Mouse (Mus musculus) embryonic facial prominence, embryonic 10.5 days (tissue): ENCODE results near the gene Tcf7l2. TPM values are rescaled to one million over a fixed set of nuclear protein-coding genes. Genes with fewer than 3 reads are reported as not detected.
A peak's percentile ranks its signal among the peaks of the same experiment; 100 is the strongest.

Experiments
- DNase-seq: peaks from one replicate; pipeline ENCODE4 v3.0.0-alpha.2; 2017; ENCODE audit warnings: low spot score
- H3K27ac ChIP-seq: fragments of 300-500 bp; sonication (generic); replicated peaks from 2 replicates; pipeline ENCODE4 v1.5.1; 2016; ENCODE audit warnings: mild to moderate bottlenecking
- H3K27me3 ChIP-seq: fragments of 300-500 bp; sonication (generic); replicated peaks from 2 replicates; pipeline ENCODE4 v1.6.1; 2016; ENCODE audit warnings: low read depth, mild to moderate bottlenecking; ENCODE audit not compliant: poor library complexity, severe bottlenecking
- H3K36me3 ChIP-seq: fragments of 300-500 bp; sonication (generic); replicated peaks from 2 replicates; pipeline ENCODE4 v1.6.1; 2016; ENCODE audit warnings: mild to moderate bottlenecking, moderate library complexity
- H3K4me1 ChIP-seq: fragments of 300-500 bp; sonication (generic); 2 replicates; pipeline ENCODE4 v1.6.1; 2016
- H3K4me3 ChIP-seq: fragments of 300-500 bp; sonication (generic); 2 replicates; pipeline ENCODE4 v1.5.1; 2016; ENCODE audit warnings: mild to moderate bottlenecking, moderate library complexity
- H3K9me3 ChIP-seq: fragments of 300-500 bp; sonication (generic); 2 replicates; pipeline ENCODE4 v1.6.1; 2016; ENCODE audit warnings: mild to moderate bottlenecking
- WGBS: fragments of 180-500 bp; shearing (Covaris S2); methylation state at CpG from one replicate; pipeline ENCODE4 v1.1.7; 2016; 5-methylcytosine and 5-hydroxymethylcytosine counted together
- polyA plus RNA-seq: library from polyadenylated mRNA; unstranded; fragments of >200 nt; fragmentation: Nextera tagmentation; extraction: Ambion mirVana; gene quantifications from 2 replicates; pipeline ENCODE4 v1.2.1, GENCODE M21; 2016

Tcf7l2 gene
- polyA plus RNA-seq, 1 experiment from 2014 or later = 111 TPM

DNA sequence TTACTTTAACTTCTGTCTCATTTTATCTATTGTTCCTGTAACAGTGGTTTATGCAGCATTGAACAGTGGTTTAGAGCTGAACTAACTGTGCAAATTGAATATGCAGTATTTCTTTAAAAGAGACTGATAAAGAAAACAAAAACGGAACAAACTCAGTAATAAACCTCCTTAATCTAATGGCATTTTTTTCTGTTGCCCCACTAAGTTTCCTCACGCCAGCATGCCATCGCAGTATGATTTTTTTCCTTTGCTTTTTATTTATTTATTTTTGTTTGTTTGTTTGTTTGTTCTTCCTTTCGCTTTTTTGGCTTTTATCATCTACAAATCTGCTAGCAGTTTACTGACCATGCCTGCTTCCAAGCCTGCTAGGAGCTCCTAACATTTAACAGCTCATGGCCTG is 183.2 kb downstream of the Tcf7l2 start:
- WGBS = 91% methylated on average over 4 of the region's 4 CpGs
- Histone ChIP-seq H3K4me1 (peaks cover 14% of the 10 kb centered on the region), H3K27ac (no peak overlapping the region), H3K9me3 (no peaks in the 10 kb centered on the region), H3K4me3 (no peak overlapping the region), H3K36me3 (peaks cover 85% of the 10 kb centered on the region), H3K27me3 (no peaks in the 10 kb centered on the region)
- no peak for DNase-seq

DNA sequence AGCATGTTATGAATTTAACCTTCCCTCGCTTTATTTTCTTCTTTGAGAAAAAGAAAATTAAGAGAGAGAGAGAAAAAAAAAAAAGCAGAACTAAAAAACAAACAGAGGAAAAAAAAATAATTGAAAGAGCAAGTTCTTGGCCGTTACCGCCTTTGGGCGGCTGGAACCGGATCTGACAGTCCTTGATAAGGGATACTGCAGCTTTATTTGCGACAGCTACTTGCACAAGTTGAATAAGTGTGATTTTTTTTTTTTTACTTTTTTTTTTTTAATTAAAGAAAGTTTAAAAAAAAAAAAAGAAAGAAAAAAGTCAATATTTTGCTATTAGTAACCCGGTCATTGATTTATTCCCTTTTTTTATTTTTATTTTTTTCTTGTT is 183.8 kb downstream of the Tcf7l2 start:
- peak; percentile 40 for DNase-seq
- peak overlapping the region; percentile 51; the same call in 1 of the 2 replicates for H3K27ac ChIP-seq
- WGBS = 76% methylated on average over 7 of the region's 7 CpGs
- H3K36me3 ChIP-seq = peaks cover 83% of the 10 kb centered on the region
- no peaks in the 10 kb centered on the region for H3K9me3 ChIP-seq
- H3K4me1 ChIP-seq = peaks cover 18% of the 10 kb centered on the region
- H3K27me3 ChIP-seq = no peaks in the 10 kb centered on the region
- H3K4me3 ChIP-seq = no peak overlapping the region

DNA sequence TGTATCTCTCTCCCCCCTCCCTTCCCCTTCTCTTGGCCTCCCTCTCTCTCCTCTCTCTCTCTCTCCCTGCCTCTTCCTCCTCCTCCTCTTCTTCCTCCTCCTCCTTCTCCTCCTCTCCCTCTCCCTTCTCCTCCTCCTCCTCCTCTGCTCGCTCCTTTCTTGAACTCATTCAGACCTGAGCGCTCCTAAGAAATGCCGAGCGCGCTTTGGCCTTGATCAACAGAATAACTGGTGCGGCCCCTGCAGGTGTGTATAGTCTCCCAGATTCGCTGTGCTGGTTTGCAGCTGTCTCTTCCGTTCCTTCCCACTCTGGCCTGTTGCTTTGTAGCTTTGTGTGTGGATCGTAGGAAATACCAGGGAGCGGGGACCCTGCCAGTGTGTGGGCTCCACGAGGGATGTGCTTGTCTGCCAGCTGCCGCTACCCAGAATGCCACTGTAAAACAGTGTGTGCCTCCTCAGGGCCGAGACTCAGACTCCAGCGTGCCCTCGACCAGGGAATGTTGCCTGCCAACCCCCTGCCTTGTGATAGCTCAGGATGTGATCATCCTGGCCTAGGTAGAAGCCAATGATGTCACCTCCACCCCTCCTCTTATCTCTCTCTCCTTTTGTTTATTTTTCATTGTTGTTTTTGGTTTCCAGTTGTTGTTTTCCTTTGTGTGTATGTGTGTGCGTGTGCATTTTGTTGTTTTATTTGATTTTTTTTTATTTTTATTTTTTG is 184.3 kb downstream of the Tcf7l2 start:
- H3K4me1 ChIP-seq = peaks cover 18% of the 10 kb centered on the region
- no peaks in the 10 kb centered on the region for H3K27me3 ChIP-seq
- 88% methylated on average over 16 of the region's 16 CpGs for WGBS
- H3K36me3 ChIP-seq = peaks cover 80% of the 10 kb centered on the region
- peak overlapping the region; percentile 51 for H3K27ac ChIP-seq
- no peak overlapping the region for H3K4me3 ChIP-seq
- no peaks in the 10 kb centered on the region for H3K9me3 ChIP-seq
- DNase-seq = no peak

DNA sequence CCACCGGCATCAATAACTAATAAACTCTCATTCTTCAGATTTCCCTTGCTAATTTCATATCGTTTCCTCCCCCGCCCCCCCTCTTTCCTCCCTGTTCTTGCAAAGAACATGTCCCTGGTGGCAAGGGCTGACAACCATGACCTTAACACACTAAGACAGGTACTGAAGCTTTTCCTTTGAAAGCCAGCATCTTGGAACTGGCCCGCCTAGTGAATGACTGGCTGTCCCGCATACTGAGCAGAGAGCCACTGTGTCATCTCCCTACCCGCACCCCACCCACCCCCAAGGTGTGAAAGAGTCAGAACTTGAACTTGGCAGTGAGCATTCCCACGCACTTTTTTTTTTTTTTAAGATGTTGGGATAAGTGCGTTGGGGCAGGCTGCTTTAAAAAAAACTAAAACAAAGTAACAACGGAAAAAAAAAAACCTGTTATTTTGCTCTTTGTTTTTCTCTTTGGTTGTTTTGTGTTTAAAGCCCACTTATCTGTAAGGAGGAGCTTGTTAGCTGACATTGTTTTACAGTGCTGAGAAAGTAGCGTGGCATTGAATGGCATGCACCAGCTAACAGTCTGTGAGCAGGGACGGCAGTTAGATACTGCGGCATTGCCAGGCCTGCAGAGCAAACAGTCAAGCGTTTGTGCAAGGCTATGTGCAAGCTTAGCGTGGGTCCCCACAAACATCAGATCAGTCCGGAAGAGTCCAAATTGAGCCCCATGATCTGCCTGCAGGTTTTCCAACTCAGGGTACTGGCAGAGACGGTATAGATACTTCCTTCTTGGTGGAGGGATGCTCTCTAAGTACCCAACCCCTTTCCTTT is 185.4 kb downstream of the Tcf7l2 start:
- no peaks in the 10 kb centered on the region; the same call in 1 of the 2 replicates for H3K9me3 ChIP-seq
- DNase-seq = no peak
- no peak overlapping the region for H3K4me3 ChIP-seq
- H3K36me3 ChIP-seq = peaks cover 80% of the 10 kb centered on the region
- 91% methylated on average over 16 of the region's 16 CpGs for WGBS
- H3K27me3 ChIP-seq = no peaks in the 10 kb centered on the region
- H3K27ac ChIP-seq = no peak overlapping the region
- peaks cover 18% of the 10 kb centered on the region for H3K4me1 ChIP-seq

DNA sequence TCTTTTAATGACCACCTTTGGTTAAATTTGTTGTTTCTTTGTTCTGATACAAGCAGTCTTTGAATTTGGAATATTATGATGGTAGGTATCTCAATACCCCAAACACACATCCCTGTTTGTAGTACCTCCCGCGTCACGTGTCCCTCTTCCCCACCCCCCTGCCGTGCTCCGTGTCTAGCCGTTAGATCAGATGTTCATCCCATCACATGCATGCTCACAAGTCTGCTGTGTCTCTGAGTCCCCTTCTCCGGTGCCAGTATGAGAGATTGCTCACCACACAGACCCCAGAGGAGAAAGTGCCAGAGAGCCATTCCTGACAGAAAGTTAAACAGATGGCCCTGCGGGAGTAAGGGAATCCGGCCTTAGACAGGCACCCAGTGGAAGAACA is 186.0 kb downstream of the Tcf7l2 start:
- no peak overlapping the region for H3K27ac ChIP-seq
- peaks cover 77% of the 10 kb centered on the region for H3K36me3 ChIP-seq
- peaks cover 18% of the 10 kb centered on the region for H3K4me1 ChIP-seq
- no peaks in the 10 kb centered on the region for H3K27me3 ChIP-seq
- WGBS = 93% methylated on average over 9 of the region's 9 CpGs
- H3K9me3 ChIP-seq = no peaks in the 10 kb centered on the region; the same call in 1 of the 2 replicates
- no peak for DNase-seq
- no peak overlapping the region for H3K4me3 ChIP-seq

DNA sequence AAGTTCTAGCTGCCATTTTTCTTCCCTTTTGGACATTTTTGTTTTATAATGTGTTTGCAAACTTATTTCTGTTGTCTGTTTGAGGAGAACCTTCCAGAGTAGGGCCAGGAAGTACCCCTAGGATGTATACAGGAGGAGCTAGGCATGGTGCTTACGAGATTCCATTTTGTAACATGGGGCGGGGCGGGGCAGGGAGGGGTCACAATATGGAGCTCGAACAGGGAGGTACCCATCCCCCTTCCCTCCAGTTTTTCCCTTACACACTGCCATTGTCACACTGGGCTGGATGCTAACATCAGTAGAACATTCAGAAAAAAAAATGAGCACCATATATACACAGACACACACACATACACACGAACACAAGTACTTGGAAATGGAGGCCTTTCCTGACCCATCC is 187.1 kb downstream of the Tcf7l2 start:
- 90% methylated on average over 5 of the region's 5 CpGs for WGBS
- Histone ChIP-seq H3K36me3 (peaks cover 67% of the 10 kb centered on the region), H3K4me1 (peaks cover 17% of the 10 kb centered on the region)

DNA sequence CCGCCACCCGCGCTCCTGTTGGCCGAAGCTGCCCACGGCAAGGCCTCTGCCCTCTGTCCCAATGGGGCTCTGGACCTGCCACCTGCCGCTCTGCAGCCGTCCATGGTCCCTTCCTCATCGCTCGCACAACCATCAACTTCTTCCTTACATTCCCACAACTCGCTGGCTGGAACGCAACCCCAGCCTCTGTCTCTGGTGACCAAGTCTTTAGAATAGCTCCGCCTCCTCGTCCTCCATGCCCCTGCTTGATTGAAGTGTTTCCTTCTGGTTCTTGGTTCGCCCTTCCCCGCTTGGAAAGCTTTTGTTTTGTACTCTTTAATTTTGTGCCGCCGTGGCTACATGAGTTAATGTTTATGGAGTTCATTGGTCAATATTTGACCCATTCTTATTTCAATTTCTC is 190.0 kb downstream of the Tcf7l2 start:
- Histone ChIP-seq H3K4me1 (peaks cover 14% of the 10 kb centered on the region), H3K36me3 (peaks cover 52% of the 10 kb centered on the region), H3K27ac (no peak overlapping the region), H3K27me3 (no peaks in the 10 kb centered on the region), H3K4me3 (no peak overlapping the region), H3K9me3 (no peaks in the 10 kb centered on the region; the same call in 1 of the 2 replicates)
- 94% methylated on average over 17 of the region's 17 CpGs for WGBS
- no peak for DNase-seq

More for the DNA sequence above, 187.1 kb downstream of the Tcf7l2 start:
- Histone ChIP-seq H3K9me3 (no peaks in the 10 kb centered on the region; the same call in 1 of the 2 replicates), H3K4me3 (no peak overlapping the region), H3K27ac (no peak overlapping the region), H3K27me3 (no peaks in the 10 kb centered on the region)
- no peak for DNase-seq

DNA sequence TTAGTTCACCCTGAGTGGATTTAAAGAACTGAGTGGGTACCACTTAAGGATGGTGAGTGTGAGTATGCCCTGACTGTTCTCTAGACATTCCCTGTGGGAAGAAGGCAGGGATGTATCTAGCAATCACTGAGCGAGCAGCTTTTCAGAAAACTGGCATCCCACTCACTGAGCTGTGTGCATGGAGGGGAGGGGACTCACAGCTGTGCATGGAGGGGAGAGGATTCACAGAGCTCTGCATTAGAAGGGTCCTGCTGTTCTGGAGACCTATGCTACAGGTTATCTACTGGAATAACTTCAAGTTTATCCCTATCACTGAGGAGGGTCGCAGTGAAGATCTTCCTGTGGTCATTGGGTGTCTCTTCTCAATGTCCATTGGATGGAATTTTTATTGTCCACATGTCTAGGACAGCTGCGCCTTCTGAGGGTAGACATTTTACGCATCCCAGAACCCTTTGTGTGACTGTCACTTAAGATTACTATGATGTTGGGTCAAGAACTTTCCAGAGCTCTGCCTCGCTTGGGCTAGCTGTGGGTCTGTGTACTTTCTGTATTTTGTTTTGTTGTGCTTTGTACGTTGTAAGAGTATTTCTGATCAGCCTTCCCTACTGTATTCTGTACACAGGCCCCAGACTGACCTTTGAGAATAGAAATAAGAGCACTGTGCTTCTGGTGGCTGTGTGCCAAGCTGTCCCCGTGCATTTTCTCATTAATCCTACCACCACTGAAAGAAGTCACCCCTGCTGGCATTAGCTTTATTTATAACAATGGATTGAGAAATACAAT is 192.5 kb downstream of the Tcf7l2 start:
- H3K4me1 ChIP-seq = peaks cover 14% of the 10 kb centered on the region
- no peaks in the 10 kb centered on the region; the same call in 1 of the 2 replicates for H3K9me3 ChIP-seq
- no peak for DNase-seq
- H3K27ac ChIP-seq = no peak overlapping the region
- H3K27me3 ChIP-seq = no peaks in the 10 kb centered on the region; the same call in 1 of the 2 replicates
- H3K4me3 ChIP-seq = no peak overlapping the region
- 79% methylated on average over 7 of the region's 7 CpGs for WGBS
- peaks cover 27% of the 10 kb centered on the region for H3K36me3 ChIP-seq

DNA sequence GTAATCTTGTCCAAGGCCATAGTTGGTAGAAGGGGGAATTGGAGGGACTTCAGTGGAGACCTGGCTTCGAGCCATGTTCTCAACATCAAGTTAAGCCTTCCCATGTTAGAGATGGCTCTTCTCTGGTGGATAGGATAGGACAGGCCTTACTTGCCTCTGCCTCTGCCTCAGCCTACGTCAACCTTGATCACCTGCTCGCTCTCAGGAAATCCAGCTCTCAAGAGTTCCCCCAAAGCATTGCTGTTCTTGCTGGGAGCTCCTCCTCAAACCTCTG is 193.0 kb downstream of the Tcf7l2 start:
- Histone ChIP-seq H3K4me3 (no peak overlapping the region), H3K27ac (no peak overlapping the region), H3K9me3 (no peaks in the 10 kb centered on the region; the same call in 1 of the 2 replicates), H3K4me1 (peaks cover 14% of the 10 kb centered on the region), H3K27me3 (no peaks in the 10 kb centered on the region; the same call in 1 of the 2 replicates), H3K36me3 (peaks cover 22% of the 10 kb centered on the region)
- no peak for DNase-seq
- 88% methylated on average over 3 of the region's 3 CpGs for WGBS

DNA sequence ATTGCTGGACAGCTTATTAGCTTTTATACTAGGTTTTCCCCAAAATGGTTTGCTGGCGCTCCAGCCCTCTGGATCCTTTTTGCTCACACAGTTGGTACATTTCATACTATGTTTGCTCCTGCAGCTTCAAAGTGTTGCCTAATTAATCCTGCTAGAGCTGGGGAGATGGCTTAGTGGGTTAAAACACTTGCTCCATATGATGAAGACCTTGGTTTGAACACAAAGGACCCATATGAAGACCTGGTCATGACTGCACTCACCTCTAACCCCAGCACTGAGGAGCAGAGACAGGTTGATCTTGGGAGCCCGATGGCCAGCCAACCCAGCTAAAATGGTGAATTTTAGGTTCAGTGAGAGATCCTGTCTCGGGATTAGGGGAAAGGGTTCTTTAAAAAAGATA is 195.4 kb downstream of the Tcf7l2 start:
- Histone ChIP-seq H3K4me3 (no peak overlapping the region), H3K27ac (no peak overlapping the region), H3K36me3 (peaks cover 3% of the 10 kb centered on the region; the same call in 1 of the 2 replicates), H3K9me3 (no peaks in the 10 kb centered on the region), H3K4me1 (peaks cover 30% of the 10 kb centered on the region), H3K27me3 (no peaks in the 10 kb centered on the region; the same call in none of the 2 replicates)
- no peak for DNase-seq
- 93% methylated on average over 3 of the region's 3 CpGs for WGBS

DNA sequence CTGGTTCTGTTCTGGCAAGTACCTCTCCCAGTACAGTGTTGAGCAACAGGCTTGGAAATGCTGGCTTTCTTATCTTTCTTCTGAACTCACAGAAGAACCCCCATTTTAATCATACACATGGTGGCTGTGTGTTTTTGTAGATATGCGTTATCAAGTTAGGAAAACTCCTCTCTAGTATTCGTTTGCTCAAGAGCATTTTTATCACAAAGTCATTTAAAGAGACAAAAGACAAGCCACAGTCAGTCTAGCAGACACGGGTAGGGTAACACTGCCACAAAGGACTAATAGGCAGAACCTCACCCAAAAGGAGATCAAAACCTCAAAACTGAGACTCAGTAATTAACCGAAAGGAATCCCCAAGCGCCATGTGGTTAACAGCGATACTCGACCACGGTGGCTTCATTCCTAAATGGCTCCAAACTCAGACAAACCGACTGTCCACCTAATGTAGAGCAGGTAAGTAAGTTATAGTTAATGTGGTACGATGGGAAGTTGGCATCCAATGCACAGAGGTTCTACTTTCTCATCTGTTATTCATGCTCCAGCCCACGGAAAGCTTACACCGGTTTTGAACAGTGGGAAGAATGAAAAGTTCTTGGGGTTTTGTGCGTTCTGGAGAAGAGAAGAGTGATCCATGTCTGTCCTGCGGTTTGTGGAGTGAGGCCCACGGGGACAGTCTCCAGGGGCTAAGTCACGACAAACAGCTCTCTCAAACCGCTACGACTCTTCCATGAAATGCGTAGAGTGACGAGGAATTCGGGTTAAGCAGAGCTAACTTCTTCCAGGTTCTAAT is 196.8 kb downstream of the Tcf7l2 start:
- no peaks in the 10 kb centered on the region; the same call in none of the 2 replicates for H3K27me3 ChIP-seq
- WGBS = 93% methylated on average over 21 of the region's 21 CpGs
- H3K36me3 ChIP-seq = no peaks in the 10 kb centered on the region
- H3K4me1 ChIP-seq = peaks cover 30% of the 10 kb centered on the region
- no peak overlapping the region; the same call in 1 of the 2 replicates for H3K27ac ChIP-seq
- no peak overlapping the region for H3K4me3 ChIP-seq
- DNase-seq = no peak
- H3K9me3 ChIP-seq = no peaks in the 10 kb centered on the region

DNA sequence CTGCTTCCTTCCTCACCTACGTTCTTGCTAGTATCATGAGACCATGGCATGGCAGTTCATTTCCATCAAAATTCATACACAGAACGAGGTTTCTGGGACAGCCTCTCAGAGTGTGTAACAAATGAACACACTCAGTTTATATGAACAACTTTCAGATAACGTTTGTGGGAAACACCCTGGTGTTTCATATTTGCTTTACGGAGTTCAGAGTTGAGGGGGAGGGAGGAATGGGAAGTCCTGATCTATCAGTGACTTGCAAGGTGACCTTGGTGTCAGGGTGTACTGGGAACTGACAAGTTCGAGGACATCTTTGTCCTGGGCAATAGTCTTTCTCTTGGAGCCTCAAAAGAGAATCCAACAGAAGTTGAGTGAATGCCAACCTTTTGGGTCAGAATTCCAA is 197.5 kb downstream of the Tcf7l2 start:
- H3K4me1 ChIP-seq = peaks cover 23% of the 10 kb centered on the region
- no peaks in the 10 kb centered on the region for H3K36me3 ChIP-seq
- H3K4me3 ChIP-seq = no peak overlapping the region
- DNase-seq = no peak
- no peaks in the 10 kb centered on the region; the same call in none of the 2 replicates for H3K27me3 ChIP-seq
- H3K9me3 ChIP-seq = no peaks in the 10 kb centered on the region
- WGBS = 84% methylated on average over 5 of the region's 5 CpGs
- H3K27ac ChIP-seq = no peak overlapping the region; the same call in 1 of the 2 replicates
